Mouse (Mus musculus) liver, embryonic 14.5 days (tissue): ENCODE measurements around the gene Duox2. TPM values are rescaled to one million over a fixed set of nuclear protein-coding genes. Genes with fewer than 3 reads are reported as not detected.
A peak's percentile ranks its signal among the peaks of the same experiment; 100 is the strongest.

Experiments
- ATAC-seq: fragments of 200-750 bp; cut with Nextera tagmentation; 2 replicates; pipeline ENCODE4 v1.8.0; 2017; ENCODE audit warnings: moderate number of reproducible peaks, mild to moderate bottlenecking, moderate library complexity; ENCODE audit not compliant: insufficient read depth
- DNase-seq, 3 experiments: peaks; one replicate each; pipeline ENCODE4 v3.0.0-alpha.2; 2012 to 2013; ENCODE audit warnings: low read depth in 3 of 3, low spot score in 3 of 3
- H3K27ac ChIP-seq: fragments of 300-500 bp; sonication (generic); 2 replicates; pipeline ENCODE4 v1.5.1; 2014; ENCODE audit warnings: moderate library complexity, mild to moderate bottlenecking, control low read depth, inconsistent platforms
- H3K27me3 ChIP-seq: fragments of 300-500 bp; sonication (generic); 2 replicates; pipeline ENCODE4 v1.6.1; 2014; ENCODE audit warnings: mild to moderate bottlenecking, low read length, moderate library complexity; ENCODE audit not compliant: control insufficient read depth, insufficient read depth
- H3K36me3 ChIP-seq: fragments of 300-500 bp; sonication (generic); replicated peaks from 2 replicates; pipeline ENCODE4 v1.6.1; 2014; ENCODE audit warnings: low read depth; ENCODE audit not compliant: control insufficient read depth, insufficient read depth
- H3K4me1 ChIP-seq, 2 experiments: fragments of 200-500 bp in 1 of 2; fragments of 300-500 bp in 1 of 2; sonication (generic) in 1 of 2; replicated peaks; 2 replicates each; pipeline ENCODE4 v1.6.1; 2012 to 2014; ENCODE audit warnings: antibody characterized with exemption in 1 of 2, inconsistent platforms in 1 of 2, low read length in 1 of 2; ENCODE audit not compliant: control insufficient read depth in 2 of 2, insufficient read depth in 2 of 2
- H3K4me2 ChIP-seq: fragments of 300-500 bp; sonication (generic); 2 replicates; pipeline ENCODE4 v1.6.1; 2014; ENCODE audit warnings: low read depth, mild to moderate bottlenecking, control low read depth, moderate library complexity
- H3K4me3 ChIP-seq, 2 experiments: fragments of 200-500 bp in 1 of 2; fragments of 300-500 bp in 1 of 2; sonication (generic) in 1 of 2; 2 replicates each; pipeline ENCODE4 v1.5.1; 2012 to 2014; ENCODE audit warnings: low read depth in 2 of 2, low read length in 2 of 2, mild to moderate bottlenecking in 2 of 2, control low read depth in 1 of 2, inconsistent platforms in 1 of 2, moderate library complexity in 1 of 2; ENCODE audit not compliant: insufficient read depth in 1 of 2
- H3K9ac ChIP-seq: fragments of 300-500 bp; sonication (generic); replicated peaks from 2 replicates; pipeline ENCODE4 v1.6.1; 2014; ENCODE audit warnings: mild to moderate bottlenecking, control low read depth, moderate library complexity
- H3K9me3 ChIP-seq: fragments of 300-500 bp; sonication (generic); 2 replicates; pipeline ENCODE4 v1.6.1; 2016; ENCODE audit warnings: low read length, mixed read lengths; ENCODE audit not compliant: control insufficient read depth
- CTCF ChIP-seq: IDR thresholded peaks from 2 replicates; pipeline ENCODE4 v1.5.1; 2016; ENCODE audit warnings: antibody characterized with exemption, low read depth, control low read depth
- EP300 ChIP-seq: IDR thresholded peaks from 2 replicates; pipeline ENCODE4 v1.6.1; 2016; ENCODE audit warnings: antibody characterized with exemption, low read depth
- WGBS: fragments of 180-500 bp; shearing (Covaris S2); extraction: QIAGEN DNeasy Blood & Tissue Kit; methylation state at CpG from one replicate; pipeline ENCODE4 v1.1.7; 2014; ENCODE audit not compliant: insufficient replicate concordance; 5-methylcytosine and 5-hydroxymethylcytosine counted together
- polyA plus RNA-seq, 2 experiments: library from polyadenylated mRNA; depleted of rRNA in 1 of 2; stranded (reverse) in 1 of 2; unstranded in 1 of 2; fragments of >200 nt; fragmentation: Nextera tagmentation in 1 of 2; extraction: Ambion mirVana in 1 of 2; gene quantifications; 2 replicates each; pipeline versions ENCODE4 v1.2.1 to v1.2.3; 2012 to 2014

Gene Duox2
- polyA plus RNA-seq, 2 experiments, result not detected

DNA sequence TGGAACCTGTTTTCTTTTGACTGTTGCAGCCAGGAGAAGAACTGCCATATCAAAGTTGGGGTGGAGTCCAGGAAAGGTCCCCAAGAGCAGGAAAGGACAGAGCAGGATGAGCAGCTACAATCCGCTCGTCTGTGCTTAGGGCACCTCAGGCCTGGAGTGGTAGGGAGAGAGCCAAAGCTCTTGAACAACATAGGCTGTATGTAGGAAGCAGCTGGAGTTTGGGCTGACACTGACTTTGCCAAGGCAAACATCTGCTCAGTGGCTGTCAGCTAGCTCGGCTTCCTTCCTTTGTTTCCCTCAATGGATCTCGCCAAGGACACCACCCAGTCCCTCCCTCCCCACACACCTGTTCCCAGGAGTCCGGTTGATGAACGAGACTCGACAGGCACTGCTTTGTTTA lies 12.1 kb downstream of the Duox2 start:
- Histone ChIP-seq H3K36me3 (no peaks in the 10 kb centered on the region), H3K4me3 (no peak overlapping the region), H3K27me3 (no peaks in the 10 kb centered on the region), H3K4me2 (no peak overlapping the region), H3K27ac (no peak overlapping the region), H3K9me3 (no peaks in the 10 kb centered on the region), H3K4me1 (no peaks in the 10 kb centered on the region), H3K9ac (no peak overlapping the region)
- TF ChIP-seq EP300 (no peak), CTCF (no peak)
- no peak for DNase-seq
- ATAC-seq, result no peak
- WGBS, result 53% methylated on average over 7 of the region's 7 CpGs

DNA sequence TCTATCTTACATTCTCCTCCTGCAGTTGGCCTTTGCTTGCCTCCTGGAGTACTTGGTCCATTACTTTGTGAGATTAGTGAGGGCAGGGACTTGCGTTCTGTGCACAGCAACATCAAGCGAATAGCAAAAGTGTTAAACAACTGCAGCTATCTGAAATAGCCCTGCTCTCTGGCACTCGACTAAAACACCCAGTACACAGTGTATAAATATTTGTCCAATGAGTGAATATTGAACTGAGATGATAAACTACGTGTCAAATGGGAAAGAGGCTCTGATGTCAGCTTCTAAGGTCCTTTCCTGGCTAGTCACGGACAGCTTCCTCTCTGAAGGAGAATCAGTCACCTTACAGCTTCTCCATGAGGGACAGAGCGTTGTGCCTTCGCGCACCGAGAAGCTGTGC lies 14.2 kb downstream of the Duox2 start:
- H3K9ac ChIP-seq, result no peak overlapping the region
- H3K36me3 ChIP-seq, result no peaks in the 10 kb centered on the region
- no peaks in the 10 kb centered on the region for H3K27me3 ChIP-seq
- no peak overlapping the region for H3K4me3 ChIP-seq
- TF ChIP-seq CTCF (no peak), EP300 (no peak)
- H3K27ac ChIP-seq, result no peak overlapping the region
- no peak overlapping the region for H3K4me2 ChIP-seq
- no peak for DNase-seq
- no peak for ATAC-seq
- WGBS, result 59% methylated on average over 9 of the region's 9 CpGs
- no peaks in the 10 kb centered on the region for H3K4me1 ChIP-seq
- no peaks in the 10 kb centered on the region for H3K9me3 ChIP-seq

DNA sequence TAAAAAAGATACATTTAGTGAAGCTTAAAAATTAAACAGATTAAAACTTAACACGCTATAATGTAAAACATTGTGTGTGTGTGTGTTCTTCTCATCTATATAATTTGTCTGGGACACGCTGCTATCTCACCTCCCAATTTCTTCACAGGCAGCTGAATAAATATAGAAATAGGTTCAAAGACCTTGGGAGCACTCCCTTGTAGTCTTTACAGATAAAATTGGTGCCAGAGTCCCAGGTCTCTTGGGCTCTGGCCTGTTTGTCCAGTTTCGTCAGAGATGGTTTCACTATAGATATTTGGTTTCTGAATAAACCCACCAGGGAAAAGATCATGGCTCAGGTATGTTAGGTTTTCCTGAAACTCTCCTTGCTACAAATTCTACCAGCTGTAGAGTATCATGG lies 19.5 kb downstream of the Duox2 start:
- Histone ChIP-seq H3K4me1 (no peaks in the 10 kb centered on the region), H3K27me3 (no peaks in the 10 kb centered on the region), H3K4me3 (no peak overlapping the region), H3K27ac (no peak overlapping the region), H3K9ac (no peak overlapping the region), H3K4me2 (no peak overlapping the region), H3K36me3 (no peaks in the 10 kb centered on the region), H3K9me3 (no peaks in the 10 kb centered on the region)
- DNase-seq (no peak), ATAC-seq (no peak)
- no peak for TF ChIP-seq EP300
- TF ChIP-seq CTCF, result no peak
- 62% methylated on average over 3 of the region's 3 CpGs for WGBS

DNA sequence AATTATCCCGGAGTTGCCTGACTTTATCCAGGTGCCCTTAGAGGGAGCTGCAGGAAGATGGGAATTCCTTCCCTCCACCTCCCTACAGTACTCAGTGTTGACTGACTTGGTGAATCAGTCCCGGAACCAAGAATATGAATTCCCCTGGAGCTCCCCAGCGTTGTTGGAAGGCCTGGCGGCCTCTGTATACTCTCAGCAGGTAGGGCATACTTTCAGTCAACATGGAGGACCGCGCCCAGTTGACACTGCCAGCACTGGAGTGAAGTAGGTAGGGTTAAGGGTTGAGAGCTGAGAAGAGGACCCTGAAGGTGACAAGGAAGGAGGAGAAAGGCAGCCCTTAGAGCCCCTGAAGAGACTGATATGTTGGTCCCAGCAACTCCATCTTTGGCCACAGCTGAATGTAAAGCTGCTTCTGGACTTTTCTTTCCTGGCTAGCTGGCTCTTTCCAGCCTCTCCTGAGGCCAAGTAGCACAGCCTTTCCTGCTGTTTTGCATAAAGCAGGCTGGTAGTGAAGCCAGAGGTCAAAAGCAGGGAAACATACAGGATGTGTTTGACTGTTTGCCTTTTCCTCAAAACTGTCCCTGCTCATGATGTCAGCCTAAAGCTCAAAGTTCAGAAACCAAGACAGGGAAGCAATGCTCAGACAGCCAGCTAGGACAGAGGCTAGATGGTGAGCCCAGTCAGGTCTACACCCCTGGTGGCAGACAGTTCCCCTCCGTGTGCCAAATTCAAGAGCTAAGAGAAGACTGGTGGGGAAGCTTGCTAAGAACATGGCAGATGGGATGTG lies 31.6 kb downstream of the Duox2 start:
- no peak overlapping the region for H3K27ac ChIP-seq
- no peak overlapping the region for H3K4me2 ChIP-seq
- H3K9me3 ChIP-seq, result no peaks in the 10 kb centered on the region
- ATAC-seq (peak; percentile 35; the same call in 1 of the 2 replicates), DNase-seq (no peak)
- TF ChIP-seq EP300 (no peak), CTCF (no peak)
- no peak overlapping the region for H3K9ac ChIP-seq
- peaks cover 0 to 2% of the 10 kb centered on the region in 2 experiments; a peak in 2 of 4 replicates for H3K4me1 ChIP-seq
- WGBS, result 75% methylated on average over 7 of the region's 7 CpGs
- H3K27me3 ChIP-seq, result no peaks in the 10 kb centered on the region
- H3K4me3 ChIP-seq, result no peak overlapping the region
- peaks cover 4% of the 10 kb centered on the region; the same call in 1 of the 2 replicates for H3K36me3 ChIP-seq

DNA sequence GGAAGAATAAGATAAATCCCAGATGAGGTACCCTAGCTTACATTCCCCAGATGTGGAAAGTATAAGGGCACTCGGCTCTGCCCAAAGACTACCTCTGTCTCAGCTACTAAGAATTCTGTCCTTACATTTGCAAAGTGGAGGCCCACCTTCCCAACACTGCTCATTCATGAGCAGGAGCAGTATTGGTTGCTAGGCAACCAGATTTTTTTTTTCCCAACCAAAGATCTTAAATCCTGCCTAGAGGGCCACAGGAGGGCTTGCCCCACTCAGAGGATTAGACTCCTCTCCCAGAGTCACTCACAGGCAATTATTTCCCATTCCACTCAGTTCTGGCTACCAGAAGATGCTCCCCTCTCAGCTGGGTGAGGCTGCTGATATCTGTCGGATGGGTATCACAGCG lies 33.6 kb downstream of the Duox2 start:
- Histone ChIP-seq H3K36me3 (peaks cover 6% of the 10 kb centered on the region), H3K27me3 (no peaks in the 10 kb centered on the region), H3K9ac (no peak overlapping the region), H3K4me1 (peaks cover 0 to 2% of the 10 kb centered on the region in 2 experiments; a peak in 1 of 4 replicates), H3K4me3 (no peak overlapping the region), H3K4me2 (no peak overlapping the region), H3K27ac (no peak overlapping the region), H3K9me3 (no peaks in the 10 kb centered on the region)
- 82% methylated on average over 3 of the region's 3 CpGs for WGBS
- DNase-seq (no peak), ATAC-seq (no peak)
- no peak for TF ChIP-seq EP300
- no peak for TF ChIP-seq CTCF
